Mouse (Mus musculus) ES-Bruce4 (cell line): ENCODE data around the gene Slc2a6. TPM values are rescaled to one million over a fixed set of nuclear protein-coding genes. Genes with fewer than 3 reads are reported as not detected.

Source experiments
- H3K27ac ChIP-seq: 2 replicates; pipeline ENCODE4 v1.5.1; 2012; ENCODE audit warnings: low read length, inconsistent platforms; ENCODE audit not compliant: insufficient read depth
- H3K27me3 ChIP-seq: 2 replicates; pipeline ENCODE4 v1.6.1; 2012; ENCODE audit warnings: mild to moderate bottlenecking, low read length, inconsistent platforms; ENCODE audit not compliant: control insufficient read depth, poor library complexity, insufficient read depth, severe bottlenecking
- H3K36me3 ChIP-seq: 2 replicates; pipeline ENCODE4 v1.6.1; 2012; ENCODE audit warnings: inconsistent platforms, mild to moderate bottlenecking, low read length, moderate library complexity; ENCODE audit not compliant: control insufficient read depth, poor library complexity, insufficient read depth, severe bottlenecking
- H3K4me1 ChIP-seq: one replicate; pipeline ENCODE4 v1.8.1; 2011; ENCODE audit warnings: low read length; ENCODE audit not compliant: control insufficient read depth, insufficient read depth
- H3K4me3 ChIP-seq: 2 replicates; pipeline ENCODE4 v1.5.1; 2011; ENCODE audit warnings: low read depth, mild to moderate bottlenecking, low read length
- H3K9ac ChIP-seq: 2 replicates; pipeline ENCODE4 v1.6.1; 2012; ENCODE audit warnings: low read depth, mild to moderate bottlenecking, inconsistent platforms; ENCODE audit not compliant: poor library complexity, severe bottlenecking
- H3K9me3 ChIP-seq: replicated peaks from 2 replicates; pipeline ENCODE4 v1.6.1; 2012; ENCODE audit warnings: mild to moderate bottlenecking, low read length, inconsistent platforms; ENCODE audit not compliant: control insufficient read depth, poor library complexity, insufficient read depth, severe bottlenecking
- CTCF ChIP-seq: IDR thresholded peaks from one replicate; pipeline ENCODE4 v1.8.1; 2011; ENCODE audit warnings: low read depth, low read length
- EP300 ChIP-seq: IDR thresholded peaks from 2 replicates; pipeline ENCODE4 v1.6.1; 2011; ENCODE audit warnings: low read depth, low read length; ENCODE audit not compliant: insufficient read depth
- POLR2A ChIP-seq: IDR thresholded peaks from one replicate; pipeline ENCODE4 v1.8.1; 2011; ENCODE audit warnings: low read length; ENCODE audit not compliant: insufficient read depth
- polyA plus RNA-seq: library from polyadenylated mRNA; stranded (reverse); fragments of >200 nt; gene quantifications from 2 replicates; pipeline ENCODE4 v1.2.4, GENCODE M21; 2011; ENCODE audit warnings: low read depth; ENCODE audit not compliant: missing spikeins, insufficient read depth, insufficient read length

Slc2a6 gene
- polyA plus RNA-seq, 1 experiment: 3.9 TPM

DNA sequence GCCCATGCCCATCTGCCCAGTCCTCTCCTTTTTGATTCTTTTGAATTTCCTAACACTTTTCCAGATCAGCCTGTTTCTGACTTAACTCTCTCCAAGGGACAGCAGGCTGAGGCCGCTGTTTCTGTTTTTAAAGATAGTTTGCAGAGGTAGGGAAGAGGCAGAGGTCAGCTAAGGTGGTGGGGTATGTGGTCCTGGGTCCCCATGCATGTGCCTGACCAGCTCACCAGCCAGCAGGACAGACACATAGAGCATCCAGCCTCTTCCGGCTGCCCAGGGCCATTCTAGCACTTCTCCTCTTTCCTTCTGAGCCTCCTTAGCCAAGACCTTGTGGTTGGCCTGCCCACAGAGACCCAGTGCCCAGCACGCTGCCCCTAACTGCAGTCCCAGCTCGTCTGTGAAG is 30.5 kb upstream of the Slc2a6 start:
- no peak overlapping the region for H3K9ac ChIP-seq
- H3K27ac ChIP-seq: no peak overlapping the region
- no peak overlapping the region for H3K4me3 ChIP-seq
- no peaks in the 10 kb centered on the region for H3K27me3 ChIP-seq
- no peak for TF ChIP-seq EP300
- no peak for TF ChIP-seq CTCF
- no peak for TF ChIP-seq POLR2A
- no peaks in the 10 kb centered on the region for H3K4me1 ChIP-seq
- no peaks in the 10 kb centered on the region for H3K36me3 ChIP-seq
- H3K9me3 ChIP-seq: no peaks in the 10 kb centered on the region

DNA sequence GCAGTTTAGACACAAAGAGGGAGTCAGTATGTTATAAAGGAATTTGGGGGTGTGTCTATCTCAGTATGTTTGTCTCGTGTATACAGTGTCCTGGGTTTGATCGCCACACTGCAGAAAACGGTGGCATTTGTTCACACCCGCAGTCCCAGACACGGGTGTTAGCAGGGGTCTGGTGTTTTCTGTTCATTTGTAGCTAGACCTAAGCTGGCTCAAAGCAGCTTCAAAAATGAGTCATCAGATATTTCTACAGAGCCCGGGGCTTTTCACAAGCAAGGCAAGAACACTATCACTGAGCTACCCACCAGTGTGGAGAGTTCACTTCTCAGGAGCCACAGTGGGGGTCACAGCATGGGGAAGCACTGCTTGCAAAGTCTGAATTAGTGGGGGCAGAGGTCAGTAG is 21.6 kb upstream of the Slc2a6 start:
- H3K4me1 ChIP-seq: no peaks in the 10 kb centered on the region
- H3K27ac ChIP-seq: no peak overlapping the region
- no peaks in the 10 kb centered on the region for H3K9me3 ChIP-seq
- H3K27me3 ChIP-seq: no peaks in the 10 kb centered on the region
- H3K4me3 ChIP-seq: no peak overlapping the region
- H3K9ac ChIP-seq: no peak overlapping the region
- no peaks in the 10 kb centered on the region for H3K36me3 ChIP-seq
- TF ChIP-seq POLR2A (no peak), CTCF (no peak), EP300 (no peak)

DNA sequence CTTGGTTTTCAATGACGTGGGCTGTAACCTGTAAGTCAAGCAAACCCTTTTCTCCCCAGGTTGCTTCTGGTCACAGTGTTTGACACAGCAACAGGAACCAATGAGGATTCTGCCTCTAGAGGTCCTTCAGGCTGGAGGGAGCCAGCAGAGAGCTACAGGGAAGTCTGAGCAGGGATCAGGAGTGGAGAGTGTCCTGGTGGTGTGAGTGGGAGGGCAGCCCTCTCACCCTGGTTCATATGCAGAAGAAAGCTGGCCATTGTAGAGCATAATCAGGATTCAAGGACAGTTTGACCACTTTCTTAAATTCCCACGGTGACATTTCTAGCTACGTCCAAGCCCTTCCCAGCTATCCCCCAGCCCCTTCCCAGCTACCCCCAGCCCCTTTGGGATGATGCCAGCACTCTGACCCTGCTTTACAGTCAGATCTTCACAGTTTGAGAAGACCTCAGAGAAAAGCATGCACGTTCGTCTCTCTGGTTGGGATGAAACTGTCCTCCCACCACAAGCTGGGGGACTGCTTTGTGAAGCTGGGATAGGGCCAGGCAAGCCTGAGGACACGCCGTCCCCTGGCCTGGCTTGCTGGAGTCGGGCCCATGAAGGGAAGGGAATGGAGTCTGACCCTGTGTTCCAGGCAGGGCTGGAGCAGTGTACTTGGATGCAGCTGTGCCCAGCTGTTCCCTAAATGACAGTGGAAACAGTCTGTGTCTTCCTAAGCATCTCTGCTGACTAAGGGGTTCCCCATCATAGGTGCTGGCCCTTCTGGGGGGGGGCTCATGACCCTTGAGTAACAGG is 18.4 kb upstream of the Slc2a6 start:
- H3K4me1 ChIP-seq: no peaks in the 10 kb centered on the region
- H3K4me3 ChIP-seq: no peak overlapping the region
- TF ChIP-seq CTCF (no peak), POLR2A (no peak), EP300 (no peak)
- no peaks in the 10 kb centered on the region for H3K36me3 ChIP-seq
- H3K9me3 ChIP-seq: no peaks in the 10 kb centered on the region
- H3K9ac ChIP-seq: no peak overlapping the region
- no peaks in the 10 kb centered on the region for H3K27me3 ChIP-seq
- H3K27ac ChIP-seq: no peak overlapping the region

DNA sequence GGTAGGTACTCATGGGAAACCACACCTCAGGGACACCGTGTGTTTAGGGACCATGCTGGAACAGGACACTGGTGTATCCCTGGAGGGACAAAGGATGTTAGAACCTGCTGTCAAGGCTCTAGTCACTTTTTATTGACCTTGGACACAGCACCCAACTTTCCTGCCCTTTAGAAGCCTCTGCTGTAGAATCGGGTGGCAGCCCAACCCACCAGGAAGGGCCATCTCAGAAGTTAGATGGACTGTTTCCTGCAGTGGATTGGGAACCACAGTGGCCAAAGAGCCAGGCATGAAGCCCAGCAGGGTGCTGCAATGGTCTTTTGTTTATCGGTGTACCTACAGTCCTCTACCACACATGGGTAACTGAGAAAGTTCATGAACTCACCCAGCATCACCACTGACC is 16.8 kb upstream of the Slc2a6 start:
- Histone ChIP-seq H3K27me3 (no peaks in the 10 kb centered on the region), H3K4me1 (no peaks in the 10 kb centered on the region)

DNA sequence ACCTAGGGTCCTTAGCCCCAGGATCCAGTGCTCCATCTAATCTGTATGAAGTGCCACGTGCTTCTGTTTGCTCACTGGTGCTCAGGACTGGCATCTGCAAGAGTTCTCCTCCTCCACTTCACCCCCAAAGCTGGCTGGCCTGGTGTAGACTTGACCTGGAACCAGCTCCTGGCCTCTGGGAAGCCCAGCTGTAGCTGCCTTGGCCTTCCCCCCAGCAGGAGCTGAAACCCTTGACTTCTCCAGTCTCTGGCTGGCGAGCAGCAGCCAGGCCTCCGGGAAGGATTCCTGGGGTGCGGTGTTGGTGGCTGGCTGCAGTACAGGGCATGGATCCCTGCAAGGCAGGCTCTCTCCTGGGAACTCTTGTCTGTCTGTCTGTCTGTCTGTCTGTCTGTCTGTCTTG is 16.4 kb upstream of the Slc2a6 start:
- no peaks in the 10 kb centered on the region for H3K4me1 ChIP-seq
- H3K27me3 ChIP-seq: no peaks in the 10 kb centered on the region
- no peak overlapping the region for H3K4me3 ChIP-seq
- TF ChIP-seq CTCF (no peak), EP300 (no peak), POLR2A (no peak)
- no peak overlapping the region for H3K27ac ChIP-seq
- no peak overlapping the region for H3K9ac ChIP-seq
- H3K36me3 ChIP-seq: no peaks in the 10 kb centered on the region
- no peaks in the 10 kb centered on the region for H3K9me3 ChIP-seq

More for the DNA sequence above, 16.8 kb upstream of the Slc2a6 start:
- no peaks in the 10 kb centered on the region for H3K9me3 ChIP-seq
- no peak for TF ChIP-seq EP300
- no peak for TF ChIP-seq CTCF
- no peak for TF ChIP-seq POLR2A
- no peak overlapping the region for H3K9ac ChIP-seq
- H3K27ac ChIP-seq: no peak overlapping the region
- H3K4me3 ChIP-seq: no peak overlapping the region
- no peaks in the 10 kb centered on the region for H3K36me3 ChIP-seq

DNA sequence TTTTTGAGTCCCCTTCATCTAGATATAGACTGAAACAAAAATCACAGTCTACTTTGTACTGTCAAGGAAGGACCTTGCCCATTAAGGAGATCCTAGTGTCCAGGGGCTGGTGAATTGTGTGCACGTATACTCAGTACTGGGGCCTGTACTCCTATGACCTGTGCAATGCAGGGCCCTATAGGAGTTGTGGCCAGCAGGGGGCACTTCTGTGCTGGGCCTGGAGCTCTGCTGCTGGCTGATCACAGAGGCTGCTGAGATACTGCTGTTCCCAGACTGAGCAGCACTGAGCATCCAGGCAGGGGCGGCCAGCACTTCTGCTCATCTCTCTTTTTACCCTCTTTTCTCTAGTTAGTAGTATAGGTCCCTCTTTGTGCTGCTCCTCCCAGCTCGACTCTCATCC is 15.7 kb upstream of the Slc2a6 start:
- H3K4me1 ChIP-seq: no peaks in the 10 kb centered on the region
- H3K27ac ChIP-seq: no peak overlapping the region
- no peaks in the 10 kb centered on the region for H3K36me3 ChIP-seq
- no peak overlapping the region for H3K4me3 ChIP-seq
- no peak for TF ChIP-seq POLR2A
- TF ChIP-seq CTCF: peak; percentile 83
- H3K27me3 ChIP-seq: no peaks in the 10 kb centered on the region
- H3K9ac ChIP-seq: no peak overlapping the region
- no peaks in the 10 kb centered on the region for H3K9me3 ChIP-seq
